Mouse (Mus musculus) midbrain, embryonic 13.5 days (tissue): ENCODE measurements around the gene Rgs7. TPM values are rescaled to one million over a fixed set of nuclear protein-coding genes. Genes with fewer than 3 reads are reported as not detected.

Source experiments
- ATAC-seq: fragments of 200-750 bp; cut with Nextera tagmentation; 2 replicates; pipeline ENCODE4 v1.8.0; 2017; ENCODE audit warnings: mild to moderate bottlenecking, moderate TSS enrichment, moderate library complexity
- H3K27ac ChIP-seq: fragments of 300-500 bp; sonication (generic); 2 replicates; pipeline ENCODE4 v1.5.1; 2015; ENCODE audit warnings: inconsistent platforms, mild to moderate bottlenecking, moderate library complexity
- H3K27me3 ChIP-seq: fragments of 300-500 bp; sonication (generic); 2 replicates; pipeline ENCODE4 v1.6.1; 2015; ENCODE audit warnings: mild to moderate bottlenecking, inconsistent platforms
- H3K36me3 ChIP-seq: fragments of 300-500 bp; sonication (generic); 2 replicates; pipeline ENCODE4 v1.6.1; 2015; ENCODE audit warnings: mild to moderate bottlenecking, inconsistent platforms
- H3K4me1 ChIP-seq: fragments of 300-500 bp; sonication (generic); replicated peaks from 2 replicates; pipeline ENCODE4 v1.6.1; 2015; ENCODE audit warnings: inconsistent platforms
- H3K4me2 ChIP-seq: fragments of 300-500 bp; sonication (generic); replicated peaks from 2 replicates; pipeline ENCODE4 v1.6.1; 2015; ENCODE audit warnings: moderate library complexity, mild to moderate bottlenecking, inconsistent platforms
- H3K4me3 ChIP-seq: fragments of 300-500 bp; sonication (generic); replicated peaks from 2 replicates; pipeline ENCODE4 v1.5.1; 2015; ENCODE audit warnings: mild to moderate bottlenecking, inconsistent platforms
- H3K9ac ChIP-seq: fragments of 300-500 bp; sonication (generic); replicated peaks from 2 replicates; pipeline ENCODE4 v1.6.1; 2015; ENCODE audit warnings: mild to moderate bottlenecking, inconsistent platforms
- H3K9me3 ChIP-seq: fragments of 300-500 bp; sonication (generic); 2 replicates; pipeline ENCODE4 v1.6.1; 2016; ENCODE audit warnings: mild to moderate bottlenecking, inconsistent platforms
- WGBS: fragments of 180-500 bp; shearing (Covaris S2); methylation state at CpG from one replicate; pipeline ENCODE4 v1.1.7; 2015; 5-methylcytosine and 5-hydroxymethylcytosine counted together
- polyA plus RNA-seq: library from polyadenylated mRNA; unstranded; fragments of >200 nt; fragmentation: Nextera tagmentation; extraction: Ambion mirVana; gene quantifications from 2 replicates; pipeline ENCODE4 v1.2.1, GENCODE M21; 2015

The Rgs7 gene
- polyA plus RNA-seq, 1 experiment from 2014 or later, result 17.1 TPM

DNA sequence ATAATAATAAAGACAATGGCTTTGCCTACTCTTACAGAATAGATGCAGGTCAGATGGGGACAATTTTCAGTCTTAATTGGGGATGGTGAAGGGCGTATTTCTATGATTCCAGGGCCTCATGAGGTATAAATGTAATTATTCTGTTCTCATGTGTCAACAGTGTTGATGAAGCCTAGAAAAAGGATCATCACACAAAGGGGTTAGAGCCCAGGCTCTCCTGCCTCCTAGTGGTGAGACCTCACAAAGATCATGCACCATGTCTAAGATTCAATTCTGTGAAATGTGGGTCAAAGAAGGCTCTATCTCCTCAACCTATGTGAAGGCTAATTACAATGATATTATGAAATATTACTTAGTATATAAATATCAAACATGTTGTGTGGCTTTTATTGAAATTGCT is 146.1 kb downstream of the Rgs7 start:
- no peak overlapping the region for H3K4me3 ChIP-seq
- ATAC-seq, result no peak
- no peak overlapping the region for H3K27ac ChIP-seq
- 97% methylated on average over 1 of the region's 1 CpGs for WGBS
- no peaks in the 10 kb centered on the region for H3K4me1 ChIP-seq
- H3K36me3 ChIP-seq, result no peaks in the 10 kb centered on the region
- no peaks in the 10 kb centered on the region for H3K27me3 ChIP-seq
- no peak overlapping the region for H3K9ac ChIP-seq
- H3K9me3 ChIP-seq, result no peaks in the 10 kb centered on the region
- no peak overlapping the region for H3K4me2 ChIP-seq

DNA sequence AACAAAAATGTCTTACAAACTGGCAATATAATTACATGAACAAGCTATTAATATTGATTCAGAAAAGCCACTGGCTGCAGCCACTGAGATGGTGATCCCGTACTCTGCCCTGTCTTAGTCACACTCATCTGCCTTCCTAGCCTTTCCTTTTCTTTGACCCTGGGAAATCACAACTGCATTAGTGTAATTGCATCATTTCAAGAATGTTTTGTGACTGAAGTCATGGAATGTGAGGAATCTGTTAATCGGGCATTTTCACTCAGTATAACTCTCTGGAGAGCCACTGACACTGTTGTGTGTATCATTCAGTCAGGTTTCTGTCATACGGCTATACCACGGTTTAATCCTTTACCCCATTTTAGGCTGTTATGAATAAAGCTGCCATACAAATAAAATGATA is 156.1 kb downstream of the Rgs7 start:
- Histone ChIP-seq H3K4me3 (no peak overlapping the region), H3K4me1 (no peaks in the 10 kb centered on the region), H3K4me2 (no peak overlapping the region), H3K9me3 (no peaks in the 10 kb centered on the region), H3K27me3 (no peaks in the 10 kb centered on the region), H3K36me3 (no peaks in the 10 kb centered on the region), H3K9ac (no peak overlapping the region), H3K27ac (no peak overlapping the region)
- WGBS, result 70% methylated on average over 4 of the region's 4 CpGs
- no peak for ATAC-seq

DNA sequence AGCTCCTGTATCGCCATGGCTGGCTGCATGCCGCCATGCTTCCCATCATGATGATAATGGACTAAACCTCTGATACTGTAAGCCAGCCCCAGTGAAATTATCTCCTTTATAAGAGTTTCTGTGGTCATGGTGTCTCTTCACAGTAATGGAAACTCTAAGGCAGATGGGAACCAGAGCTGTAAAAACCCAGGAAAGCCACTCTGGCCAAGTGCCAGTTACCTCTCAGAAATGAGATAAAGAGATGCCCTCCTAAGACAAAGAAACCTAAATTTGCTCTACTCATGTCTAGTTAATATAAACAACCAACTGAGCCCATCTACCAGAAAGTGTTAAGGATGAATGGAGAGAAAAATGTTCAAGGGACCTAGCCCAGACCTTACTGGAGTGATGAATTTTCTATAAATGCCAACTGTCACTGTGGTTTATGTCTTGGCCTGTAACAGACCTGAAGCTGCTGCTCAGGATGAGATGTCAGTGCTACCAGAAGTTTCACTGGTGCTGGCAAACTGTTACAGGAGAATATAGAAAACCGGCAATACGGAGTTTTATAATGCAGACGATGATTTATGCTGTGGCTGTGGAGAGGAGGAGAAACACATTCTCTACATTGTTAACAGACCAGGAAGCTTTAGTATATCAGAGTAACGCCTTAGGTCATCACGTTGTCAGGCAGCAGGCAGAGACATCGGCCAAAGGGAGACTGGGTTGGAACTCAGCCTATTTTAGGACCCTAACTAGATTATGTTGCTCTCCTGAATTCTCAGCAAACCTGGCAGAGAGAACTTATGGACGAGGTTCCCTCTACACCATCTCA is 159.1 kb downstream of the Rgs7 start:
- Histone ChIP-seq H3K4me2 (no peak overlapping the region), H3K27me3 (no peaks in the 10 kb centered on the region), H3K4me3 (no peak overlapping the region), H3K9ac (no peak overlapping the region), H3K4me1 (no peaks in the 10 kb centered on the region), H3K36me3 (no peaks in the 10 kb centered on the region), H3K27ac (no peak overlapping the region), H3K9me3 (no peaks in the 10 kb centered on the region)
- ATAC-seq, result no peak
- 94% methylated on average over 9 of the region's 9 CpGs for WGBS

DNA sequence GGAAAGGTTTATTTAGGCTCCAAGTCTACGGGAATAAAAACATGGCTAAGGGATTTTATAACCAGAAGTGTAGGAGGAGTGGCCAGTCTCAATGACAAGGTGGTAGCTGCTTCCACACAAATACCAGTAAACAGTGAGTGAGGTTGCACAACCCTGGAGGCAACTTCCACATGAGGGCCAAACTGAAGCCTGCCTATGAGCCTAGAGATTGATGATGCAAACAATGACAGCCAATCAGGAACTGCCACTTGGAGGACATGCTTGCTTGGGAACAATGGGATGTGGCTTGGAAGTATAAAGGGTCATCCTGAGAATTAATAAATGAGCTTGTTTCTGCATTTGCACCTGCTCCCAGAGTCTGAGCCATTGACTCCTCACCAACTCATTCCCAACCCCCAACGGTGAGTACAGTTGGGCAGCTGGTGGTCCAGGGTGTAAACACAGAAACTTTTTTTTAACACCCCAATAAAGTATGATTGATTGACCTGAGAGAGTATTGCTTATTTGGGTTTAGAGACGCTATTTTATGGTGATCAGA is 162.3 kb downstream of the Rgs7 start:
- no peak overlapping the region for H3K9ac ChIP-seq
- no peaks in the 10 kb centered on the region for H3K27me3 ChIP-seq
- H3K4me2 ChIP-seq, result no peak overlapping the region
- H3K27ac ChIP-seq, result no peak overlapping the region
- no peak overlapping the region for H3K4me3 ChIP-seq
- H3K9me3 ChIP-seq, result no peaks in the 10 kb centered on the region
- 84% methylated on average over 3 of the region's 3 CpGs for WGBS
- no peaks in the 10 kb centered on the region for H3K36me3 ChIP-seq
- no peaks in the 10 kb centered on the region for H3K4me1 ChIP-seq
- ATAC-seq, result 0 out of 2 replicates have a peak, but pooled peaks have one; percentile 24

DNA sequence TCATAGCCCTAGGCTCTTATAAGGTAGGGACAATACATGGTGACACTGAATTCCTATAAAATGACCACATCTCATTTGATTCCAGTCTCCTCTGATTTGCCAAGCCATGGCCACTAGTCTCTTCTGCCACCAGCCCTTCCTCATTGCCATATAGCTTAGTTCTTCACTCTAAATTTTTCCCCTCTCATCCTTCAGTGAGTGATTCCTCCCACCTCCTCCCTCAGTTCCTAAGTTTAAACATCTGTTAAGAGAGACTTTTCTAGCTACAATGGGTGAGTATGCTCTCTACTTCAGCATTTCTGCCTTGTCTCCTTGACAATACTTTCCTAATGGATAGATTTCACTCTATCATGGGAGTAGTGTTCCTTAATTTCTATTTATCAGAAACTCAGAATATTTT is 169.5 kb downstream of the Rgs7 start:
- H3K27ac ChIP-seq, result no peak overlapping the region
- no peaks in the 10 kb centered on the region for H3K9me3 ChIP-seq
- no peaks in the 10 kb centered on the region for H3K4me1 ChIP-seq
- H3K9ac ChIP-seq, result no peak overlapping the region
- H3K4me2 ChIP-seq, result no peak overlapping the region
- ATAC-seq, result no peak
- H3K4me3 ChIP-seq, result no peak overlapping the region
- H3K27me3 ChIP-seq, result no peaks in the 10 kb centered on the region
- no peaks in the 10 kb centered on the region for H3K36me3 ChIP-seq

DNA sequence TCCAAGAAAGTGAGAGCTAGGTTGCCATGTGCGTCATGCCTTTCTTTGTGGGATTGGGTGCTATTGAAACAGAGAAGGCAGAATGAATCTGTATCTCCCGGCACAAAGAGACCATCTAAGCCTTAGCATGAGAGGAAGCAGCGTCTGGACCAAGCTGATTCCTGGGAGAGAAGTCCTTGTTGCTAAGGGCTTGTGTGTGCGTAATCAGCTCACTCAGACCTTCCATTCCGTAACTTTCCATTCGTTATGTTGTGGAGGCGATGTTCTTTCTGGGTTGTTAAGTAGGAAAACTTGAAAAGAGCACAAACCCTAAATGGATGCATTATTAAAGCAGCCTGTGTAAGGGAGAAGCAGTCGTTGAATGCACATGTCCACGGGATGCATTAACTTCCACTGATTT is 173.1 kb downstream of the Rgs7 start:
- no peaks in the 10 kb centered on the region for H3K9me3 ChIP-seq
- no peaks in the 10 kb centered on the region for H3K4me1 ChIP-seq
- H3K4me3 ChIP-seq, result no peak overlapping the region
- H3K9ac ChIP-seq, result no peak overlapping the region
- ATAC-seq, result no peak
- H3K27me3 ChIP-seq, result no peaks in the 10 kb centered on the region
- H3K27ac ChIP-seq, result no peak overlapping the region
- H3K36me3 ChIP-seq, result no peaks in the 10 kb centered on the region
- H3K4me2 ChIP-seq, result no peak overlapping the region
- 69% methylated on average over 9 of the region's 9 CpGs for WGBS

DNA sequence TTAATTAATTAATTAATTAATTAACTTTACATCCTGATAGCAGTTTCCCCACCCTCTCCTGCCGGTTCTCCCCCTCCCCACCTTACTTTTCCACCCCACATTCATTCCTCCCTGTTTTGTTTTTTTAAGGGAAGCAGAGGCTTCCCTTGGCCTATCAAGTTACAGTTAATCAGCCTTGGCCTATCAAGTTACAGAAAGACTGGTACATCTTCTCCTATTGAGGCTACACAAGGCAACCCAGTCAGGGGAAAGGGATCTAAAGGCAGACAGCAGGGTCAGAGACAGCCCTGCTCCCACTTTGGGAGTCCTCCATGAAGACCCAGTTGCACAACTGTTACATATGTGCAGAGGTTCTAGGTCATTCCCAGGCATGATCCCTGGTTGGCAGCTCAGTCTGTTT is 175.0 kb downstream of the Rgs7 start:
- Histone ChIP-seq H3K9me3 (no peaks in the 10 kb centered on the region), H3K9ac (no peak overlapping the region), H3K27ac (no peak overlapping the region), H3K4me3 (no peak overlapping the region), H3K4me2 (no peak overlapping the region), H3K36me3 (no peaks in the 10 kb centered on the region), H3K4me1 (no peaks in the 10 kb centered on the region), H3K27me3 (no peaks in the 10 kb centered on the region)
- ATAC-seq, result no peak
- WGBS, result 36% methylated on average over 1 of the region's 1 CpGs

DNA sequence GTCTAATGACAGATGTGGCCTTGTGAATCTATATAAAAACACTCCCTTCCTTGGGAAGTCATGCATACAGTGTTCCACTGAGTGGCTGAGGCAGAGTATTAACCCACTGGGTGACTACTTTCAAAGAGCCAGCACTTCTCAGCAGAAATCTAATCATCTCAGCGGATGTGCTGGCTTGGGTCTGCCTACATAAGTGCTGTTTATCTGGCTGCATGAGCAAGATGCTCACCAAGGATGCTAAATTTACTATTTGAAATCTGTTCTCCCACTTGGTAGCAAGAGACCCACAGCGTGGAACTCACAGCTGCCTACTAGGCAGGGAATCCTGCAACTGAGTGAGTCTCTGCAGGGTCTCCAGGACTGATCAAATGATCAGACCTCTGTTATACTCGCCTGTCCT is 184.7 kb downstream of the Rgs7 start:
- H3K4me2 ChIP-seq, result no peak overlapping the region
- H3K4me3 ChIP-seq, result no peak overlapping the region
- 0 out of 2 replicates have a peak, but pooled peaks cover 2% of the 10 kb centered on the region for H3K4me1 ChIP-seq
- H3K36me3 ChIP-seq, result no peaks in the 10 kb centered on the region
- H3K27me3 ChIP-seq, result no peaks in the 10 kb centered on the region
- H3K9ac ChIP-seq, result no peak overlapping the region
- no peaks in the 10 kb centered on the region for H3K9me3 ChIP-seq
- no peak overlapping the region; the same call in 1 of the 2 replicates for H3K27ac ChIP-seq
- WGBS, result 73% methylated on average over 3 of the region's 3 CpGs
- ATAC-seq, result 0 out of 2 replicates have a peak, but pooled peaks have one; percentile 40

DNA sequence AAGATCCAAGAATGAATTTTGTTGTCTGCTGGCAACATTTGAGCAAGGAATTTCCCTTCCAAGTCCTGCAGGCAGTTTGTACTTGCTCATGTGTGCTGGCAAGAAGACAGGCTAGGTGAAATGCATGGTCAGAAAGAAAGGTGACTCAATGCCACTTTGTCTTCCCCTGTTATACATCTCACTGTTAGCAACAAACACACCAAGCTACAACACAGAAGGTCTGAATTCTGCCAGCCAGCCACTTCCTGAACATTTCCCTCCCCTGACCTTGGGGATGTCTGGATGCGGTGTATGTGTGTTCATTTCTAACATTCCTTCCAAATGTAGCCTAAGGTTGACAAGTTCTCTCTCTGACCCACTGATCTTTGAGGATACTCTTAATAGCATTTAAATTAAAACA is 191.4 kb downstream of the Rgs7 start:
- WGBS, result 66% methylated on average over 1 of the region's 1 CpGs
- no peak overlapping the region for H3K27ac ChIP-seq

DNA sequence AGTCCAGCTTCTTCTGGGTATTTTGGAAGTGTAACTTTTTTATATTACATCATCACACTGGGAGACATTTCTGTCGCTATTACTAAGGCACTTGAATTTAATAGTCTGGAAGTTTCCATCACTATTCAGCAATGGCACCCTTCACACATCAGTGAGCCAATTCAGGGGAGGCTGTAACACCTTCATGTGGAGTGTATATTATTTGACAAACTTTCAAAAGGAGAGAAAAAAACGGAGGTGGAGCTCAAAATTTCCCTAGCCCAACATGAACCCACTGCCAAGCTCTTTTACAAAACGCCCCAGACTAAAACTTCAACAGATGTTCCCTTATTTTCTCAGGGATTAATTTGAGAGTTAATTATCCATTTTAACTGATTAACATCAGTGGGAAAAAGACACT is 191.9 kb downstream of the Rgs7 start:
- Histone ChIP-seq H3K4me1 (no peaks in the 10 kb centered on the region), H3K27ac (no peak overlapping the region), H3K4me2 (no peak overlapping the region), H3K27me3 (no peaks in the 10 kb centered on the region), H3K4me3 (no peak overlapping the region), H3K9me3 (no peaks in the 10 kb centered on the region), H3K9ac (no peak overlapping the region), H3K36me3 (no peaks in the 10 kb centered on the region)
- ATAC-seq, result no peak
- WGBS, result 56% methylated on average over 3 of the region's 3 CpGs

More for the DNA sequence above, 191.4 kb downstream of the Rgs7 start:
- no peaks in the 10 kb centered on the region for H3K36me3 ChIP-seq
- H3K9me3 ChIP-seq, result no peaks in the 10 kb centered on the region
- H3K27me3 ChIP-seq, result no peaks in the 10 kb centered on the region
- H3K4me2 ChIP-seq, result no peak overlapping the region
- no peak for ATAC-seq
- H3K4me3 ChIP-seq, result no peak overlapping the region
- H3K4me1 ChIP-seq, result no peaks in the 10 kb centered on the region
- no peak overlapping the region for H3K9ac ChIP-seq

DNA sequence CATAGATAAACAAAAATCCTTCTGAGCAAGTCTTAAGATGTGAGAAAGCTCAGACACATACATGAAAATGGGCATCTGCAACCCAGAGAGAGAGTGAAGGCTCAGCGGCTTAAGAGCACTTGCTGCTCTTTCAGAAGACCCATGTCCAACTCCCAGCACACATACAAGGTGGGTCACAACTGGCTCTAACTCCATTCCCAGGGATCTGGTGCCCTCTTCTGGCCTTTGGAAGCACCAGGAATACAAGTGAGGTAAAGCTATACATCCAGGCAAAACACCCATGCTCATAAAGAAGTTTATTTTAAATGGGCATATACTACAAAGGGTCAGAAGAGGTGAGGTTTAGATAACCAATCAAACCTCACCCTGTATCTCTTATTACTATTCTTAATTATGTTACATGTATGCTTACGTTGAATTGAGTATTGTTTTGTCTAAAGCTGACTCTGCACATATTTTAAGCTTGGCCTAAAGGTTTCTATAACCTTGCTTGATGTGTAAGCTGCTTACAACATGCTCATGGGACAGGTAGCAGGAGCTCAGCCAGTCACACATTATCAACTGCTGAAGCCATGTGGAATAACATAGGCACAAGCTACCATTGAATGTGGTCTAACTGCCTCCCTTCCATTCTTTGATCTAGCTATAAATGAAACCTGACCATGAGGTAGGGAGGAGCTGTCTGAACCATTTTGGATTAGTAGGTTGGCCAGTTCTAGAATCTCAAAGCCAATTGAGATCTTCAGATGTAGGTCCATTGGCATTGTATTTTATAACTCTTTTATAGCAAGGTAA is 192.5 kb downstream of the Rgs7 start:
- Histone ChIP-seq H3K27ac (no peak overlapping the region), H3K4me2 (no peak overlapping the region), H3K36me3 (no peaks in the 10 kb centered on the region), H3K9me3 (no peaks in the 10 kb centered on the region), H3K27me3 (no peaks in the 10 kb centered on the region), H3K9ac (no peak overlapping the region), H3K4me1 (no peaks in the 10 kb centered on the region), H3K4me3 (no peak overlapping the region)
- WGBS, result 96% methylated on average over 2 of the region's 2 CpGs
- no peak for ATAC-seq

DNA sequence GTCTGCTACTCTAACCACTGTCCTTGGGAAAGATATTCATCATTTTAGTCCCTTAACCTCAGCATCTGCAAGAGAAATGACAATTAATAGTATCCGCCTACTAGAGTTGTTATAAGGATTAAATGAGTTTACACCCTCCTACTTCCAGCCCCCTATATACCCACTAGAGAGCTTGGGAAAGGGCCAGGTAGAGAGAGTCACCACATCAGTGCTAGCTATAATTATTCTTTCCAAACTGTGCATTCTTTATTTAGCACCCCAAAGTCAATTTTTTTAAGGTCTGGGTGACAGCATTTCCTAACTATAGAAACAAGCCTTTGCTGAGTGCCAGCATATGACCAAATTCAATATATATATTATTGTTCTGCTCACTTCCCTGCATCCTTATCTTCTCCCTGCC is 195.4 kb downstream of the Rgs7 start:
- Histone ChIP-seq H3K4me1 (no peaks in the 10 kb centered on the region), H3K4me3 (no peak overlapping the region), H3K9ac (no peak overlapping the region), H3K4me2 (no peak overlapping the region), H3K27me3 (no peaks in the 10 kb centered on the region), H3K9me3 (no peaks in the 10 kb centered on the region), H3K36me3 (no peaks in the 10 kb centered on the region), H3K27ac (no peak overlapping the region)
- WGBS, result 97% methylated on average over 1 of the region's 1 CpGs
- no peak for ATAC-seq
